Mouse (Mus musculus) limb, embryonic 13.5 days (tissue): ENCODE data around the gene Rasgef1b. TPM values are rescaled to one million over a fixed set of nuclear protein-coding genes. Genes with fewer than 3 reads are reported as not detected.

Experiments
- ATAC-seq: fragments of 200-750 bp; cut with Nextera tagmentation; 2 replicates; pipeline ENCODE4 v1.8.0; 2017; ENCODE audit warnings: low read depth, moderate number of reproducible peaks, moderate TSS enrichment; ENCODE audit not compliant: low FRiP score
- H3K27ac ChIP-seq: fragments of 300-500 bp; sonication (generic); 2 replicates; pipeline ENCODE4 v1.5.1; 2015; ENCODE audit warnings: inconsistent platforms, mild to moderate bottlenecking, moderate library complexity
- H3K27me3 ChIP-seq: fragments of 300-500 bp; sonication (generic); 2 replicates; pipeline ENCODE4 v1.6.1; 2015; ENCODE audit warnings: mild to moderate bottlenecking, inconsistent platforms
- H3K36me3 ChIP-seq: fragments of 300-500 bp; sonication (generic); 2 replicates; pipeline ENCODE4 v1.6.1; 2015; ENCODE audit warnings: inconsistent platforms, mild to moderate bottlenecking, moderate library complexity
- H3K4me1 ChIP-seq: fragments of 300-500 bp; sonication (generic); 2 replicates; pipeline ENCODE4 v1.6.1; 2015; ENCODE audit warnings: inconsistent platforms
- H3K4me2 ChIP-seq: fragments of 300-500 bp; sonication (generic); replicated peaks from 2 replicates; pipeline ENCODE4 v1.6.1; 2015; ENCODE audit warnings: inconsistent platforms, mild to moderate bottlenecking, moderate library complexity
- H3K4me3 ChIP-seq: fragments of 300-500 bp; sonication (generic); 2 replicates; pipeline ENCODE4 v1.5.1; 2015; ENCODE audit warnings: moderate library complexity, mild to moderate bottlenecking, inconsistent platforms
- H3K9ac ChIP-seq: fragments of 300-500 bp; sonication (generic); 2 replicates; pipeline ENCODE4 v1.6.1; 2015; ENCODE audit warnings: mild to moderate bottlenecking, inconsistent platforms
- H3K9me3 ChIP-seq: fragments of 300-500 bp; sonication (generic); 2 replicates; pipeline ENCODE4 v1.6.1; 2016; ENCODE audit warnings: inconsistent platforms
- WGBS: fragments of 180-500 bp; shearing (Covaris S2); methylation state at CpG from one replicate; pipeline ENCODE4 v1.1.7; 2015; 5-methylcytosine and 5-hydroxymethylcytosine counted together
- polyA plus RNA-seq: library from polyadenylated mRNA; unstranded; fragments of >200 nt; fragmentation: Nextera tagmentation; extraction: Ambion mirVana; gene quantifications from 2 replicates; pipeline ENCODE4 v1.2.1, GENCODE M21; 2015

The Rasgef1b gene
- polyA plus RNA-seq, 1 experiment from 2014 or later: 16.0 TPM

GRCm38 (mm10) chr5:99562096-99562495 lies 166.8 kb downstream of the Rasgef1b start:
- no peak overlapping the region for H3K4me3 ChIP-seq
- H3K27ac ChIP-seq: no peak overlapping the region
- no peaks in the 10 kb centered on the region for H3K9me3 ChIP-seq
- peaks cover 18% of the 10 kb centered on the region; the same call in 1 of the 2 replicates for H3K4me1 ChIP-seq
- no peak for ATAC-seq
- no peak overlapping the region for H3K4me2 ChIP-seq
- no peaks in the 10 kb centered on the region for H3K36me3 ChIP-seq
- no peaks in the 10 kb centered on the region for H3K27me3 ChIP-seq
- WGBS: 83% methylated on average over 6 of the region's 6 CpGs
- no peak overlapping the region for H3K9ac ChIP-seq

GRCm38 (mm10) chr5:99559814-99560213 lies 169.1 kb downstream of the Rasgef1b start:
- 33% methylated on average over 3 of the region's 3 CpGs for WGBS
- Histone ChIP-seq H3K27me3 (no peaks in the 10 kb centered on the region), H3K4me1 (peaks cover 14% of the 10 kb centered on the region; the same call in 1 of the 2 replicates), H3K4me2 (no peak overlapping the region), H3K36me3 (no peaks in the 10 kb centered on the region), H3K4me3 (no peak overlapping the region), H3K9ac (no peak overlapping the region), H3K9me3 (no peaks in the 10 kb centered on the region), H3K27ac (no peak overlapping the region)
- ATAC-seq: no peak

- WGBS: 48% methylated on average over 9 of the region's 9 CpGs
- ATAC-seq: no peak
- H3K4me1 ChIP-seq: peaks cover 14% of the 10 kb centered on the region; the same call in 1 of the 2 replicates
Observed at GRCm38 (mm10) chr5:99558231-99558630, 170.6 kb downstream of the Rasgef1b start.

GRCm38 (mm10) chr5:99552645-99553044 lies 176.2 kb downstream of the Rasgef1b start:
- no peaks in the 10 kb centered on the region for H3K36me3 ChIP-seq
- peak overlapping the region; percentile 67 for H3K27ac ChIP-seq
- no peaks in the 10 kb centered on the region for H3K9me3 ChIP-seq
- WGBS: 12% methylated on average over 7 of the region's 7 CpGs
- peaks cover 18% of the 10 kb centered on the region for H3K4me1 ChIP-seq
- H3K4me2 ChIP-seq: no peak overlapping the region; the same call in 1 of the 2 replicates
- peak; percentile 93 for ATAC-seq
- H3K27me3 ChIP-seq: no peaks in the 10 kb centered on the region
- H3K9ac ChIP-seq: no peak overlapping the region
- no peak overlapping the region for H3K4me3 ChIP-seq

More at GRCm38 (mm10) chr5:99558231-99558630, 170.6 kb downstream of the Rasgef1b start:
- H3K36me3 ChIP-seq: no peaks in the 10 kb centered on the region
- no peak overlapping the region for H3K4me2 ChIP-seq
- no peaks in the 10 kb centered on the region for H3K9me3 ChIP-seq
- H3K4me3 ChIP-seq: no peak overlapping the region
- H3K27ac ChIP-seq: no peak overlapping the region
- H3K9ac ChIP-seq: no peak overlapping the region
- no peaks in the 10 kb centered on the region for H3K27me3 ChIP-seq

GRCm38 (mm10) chr5:99544664-99545494 lies 184.0 kb downstream of the Rasgef1b start:
- no peak overlapping the region for H3K4me2 ChIP-seq
- no peak overlapping the region for H3K27ac ChIP-seq
- H3K27me3 ChIP-seq: peaks cover 10% of the 10 kb centered on the region
- H3K9me3 ChIP-seq: no peaks in the 10 kb centered on the region
- 78% methylated on average over 6 of the region's 6 CpGs for WGBS
- no peak overlapping the region for H3K9ac ChIP-seq
- no peak for ATAC-seq
- H3K4me1 ChIP-seq: peaks cover 17% of the 10 kb centered on the region
- no peaks in the 10 kb centered on the region for H3K36me3 ChIP-seq
- H3K4me3 ChIP-seq: no peak overlapping the region

GRCm38 (mm10) chr5:99541999-99542765 lies 186.7 kb downstream of the Rasgef1b start:
- no peak overlapping the region for H3K27ac ChIP-seq
- no peak overlapping the region for H3K9ac ChIP-seq
- peaks cover 17% of the 10 kb centered on the region for H3K4me1 ChIP-seq
- no peaks in the 10 kb centered on the region for H3K36me3 ChIP-seq
- WGBS: 82% methylated on average over 2 of the region's 2 CpGs
- no peaks in the 10 kb centered on the region for H3K9me3 ChIP-seq
- no peak for ATAC-seq
- H3K4me3 ChIP-seq: no peak overlapping the region
- peaks cover 10% of the 10 kb centered on the region for H3K27me3 ChIP-seq
- H3K4me2 ChIP-seq: no peak overlapping the region

- Histone ChIP-seq H3K27ac (no peak overlapping the region), H3K4me1 (peaks cover 17% of the 10 kb centered on the region), H3K36me3 (no peaks in the 10 kb centered on the region), H3K4me3 (no peak overlapping the region), H3K27me3 (peaks cover 10% of the 10 kb centered on the region), H3K9me3 (no peaks in the 10 kb centered on the region), H3K4me2 (no peak overlapping the region), H3K9ac (no peak overlapping the region)
- WGBS: 42% methylated on average over 11 of the region's 11 CpGs
- no peak for ATAC-seq
Observed at GRCm38 (mm10) chr5:99541321-99541895, 187.5 kb downstream of the Rasgef1b start.

GRCm38 (mm10) chr5:99533416-99533815 lies 195.4 kb downstream of the Rasgef1b start:
- Histone ChIP-seq H3K9ac (no peak overlapping the region), H3K27ac (no peak overlapping the region)
- WGBS: 81% methylated on average over 7 of the region's 7 CpGs

GRCm38 (mm10) chr5:99526797-99527201 lies 202.1 kb downstream of the Rasgef1b start:
- ATAC-seq: no peak

More at GRCm38 (mm10) chr5:99533416-99533815, 195.4 kb downstream of the Rasgef1b start:
- H3K4me2 ChIP-seq: no peak overlapping the region
- H3K9me3 ChIP-seq: no peaks in the 10 kb centered on the region
- ATAC-seq: no peak
- no peak overlapping the region for H3K4me3 ChIP-seq
- no peaks in the 10 kb centered on the region for H3K27me3 ChIP-seq
- no peaks in the 10 kb centered on the region for H3K4me1 ChIP-seq
- no peaks in the 10 kb centered on the region for H3K36me3 ChIP-seq

GRCm38 (mm10) chr5:99525649-99526048 lies 203.2 kb downstream of the Rasgef1b start:
- no peak for ATAC-seq
- Histone ChIP-seq H3K4me3 (no peak overlapping the region), H3K9ac (no peak overlapping the region), H3K27me3 (no peaks in the 10 kb centered on the region), H3K9me3 (no peaks in the 10 kb centered on the region), H3K4me1 (peaks cover 33% of the 10 kb centered on the region), H3K4me2 (no peak overlapping the region), H3K27ac (no peak overlapping the region), H3K36me3 (no peaks in the 10 kb centered on the region)
- 77% methylated on average over 4 of the region's 4 CpGs for WGBS

More at GRCm38 (mm10) chr5:99526797-99527201, 202.1 kb downstream of the Rasgef1b start:
- no peaks in the 10 kb centered on the region for H3K27me3 ChIP-seq
- no peak overlapping the region for H3K27ac ChIP-seq
- peaks cover 26% of the 10 kb centered on the region for H3K4me1 ChIP-seq
- no peak overlapping the region for H3K4me3 ChIP-seq
- H3K9ac ChIP-seq: no peak overlapping the region
- H3K36me3 ChIP-seq: no peaks in the 10 kb centered on the region
- H3K4me2 ChIP-seq: no peak overlapping the region
- WGBS: 73% methylated on average over 7 of the region's 7 CpGs
- no peaks in the 10 kb centered on the region for H3K9me3 ChIP-seq

- Histone ChIP-seq H3K27ac (no peak overlapping the region), H3K27me3 (no peaks in the 10 kb centered on the region), H3K4me1 (peaks cover 36% of the 10 kb centered on the region), H3K4me2 (no peak overlapping the region), H3K36me3 (no peaks in the 10 kb centered on the region), H3K9ac (no peak overlapping the region), H3K4me3 (no peak overlapping the region), H3K9me3 (no peaks in the 10 kb centered on the region)
- ATAC-seq: no peak
- 31% methylated on average over 8 of the region's 8 CpGs for WGBS
Observed at GRCm38 (mm10) chr5:99522571-99523269, 206.1 kb downstream of the Rasgef1b start.
